Mouse (Mus musculus): ENCODE data around the gene Gm11172. TPM values are rescaled to one million over a fixed set of nuclear protein-coding genes. Genes with fewer than 3 reads are reported as not detected.

The Gm11172 gene
- polyA plus RNA-seq (2015; fragmentation: Nextera tagmentation; extraction: Ambion mirVana): not detected in 2 replicates

DNA sequence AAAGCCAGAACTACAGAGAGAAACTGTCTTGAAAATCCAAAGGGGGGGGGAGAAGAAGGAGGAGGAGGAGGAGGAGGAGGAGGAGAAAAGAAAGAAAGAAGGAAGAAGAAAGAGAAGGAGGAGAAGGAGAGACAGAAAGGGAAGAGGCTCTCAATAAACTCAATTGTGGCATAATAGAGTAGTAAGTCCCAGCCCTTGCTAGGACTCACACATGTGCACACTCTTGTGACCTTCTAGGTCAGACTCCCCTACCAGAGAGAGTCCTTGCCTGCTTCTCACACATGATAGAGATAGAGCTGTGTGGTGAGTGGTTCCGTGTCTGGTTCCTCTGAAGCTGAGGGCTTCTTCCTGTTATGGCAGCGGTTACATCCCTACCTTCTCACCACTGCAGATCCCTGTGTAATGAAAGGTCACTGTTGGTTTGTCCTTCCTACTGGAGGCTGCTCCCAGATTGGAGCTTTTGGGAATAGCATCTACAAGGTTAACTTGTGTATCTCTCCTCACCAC lies at the start of gene Gm11172:
Gm11172 (plus strand) TSS at position 51 of the 507 bp plus-strand sequence.

GRCm38 (mm10) chr16:10785371-10786231 lies 27.1 kb upstream of the Gm11172 start, which contains the start of gene Socs1:
Gene Socs1, minus strand, starts transcription at chr16:10785536.

GRCm38 (mm10) chr16:10788271-10788670 lies 24.4 kb upstream of the Gm11172 start, which contains the start of gene Tnp2:
Gene Tnp2, minus strand, starts transcription at chr16:10788660.

DNA sequence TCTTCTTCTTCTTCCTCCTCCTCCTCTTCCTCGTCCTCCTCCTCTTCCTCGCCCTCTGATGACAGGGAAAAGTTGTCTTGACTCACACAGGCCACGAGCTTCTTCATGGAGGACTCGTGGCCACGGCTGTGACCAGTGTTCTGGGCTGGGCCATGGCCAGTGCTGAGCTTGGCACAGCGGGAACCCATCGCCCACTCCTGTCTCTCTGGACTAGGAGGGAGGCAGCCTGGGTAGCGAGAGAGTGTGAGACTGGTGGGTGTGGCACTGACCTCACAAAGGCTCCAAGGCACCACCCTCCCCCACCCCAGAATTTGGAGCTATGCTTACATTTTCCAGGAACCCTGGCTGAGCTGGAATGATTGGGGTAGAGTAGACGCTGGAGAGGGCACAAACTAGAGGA lies 22.0 kb upstream of the Gm11172 start, which contains the start of gene Prm3:
Prm3 (minus strand) TSS at position 213 of the 400 bp plus-strand sequence.

GRCm38 (mm10) chr16:10796034-10796433 lies 16.7 kb upstream of the Gm11172 start, which contains the start of gene Prm2:
Gene Prm2, minus strand, starts transcription at chr16:10796134.

GRCm38 (mm10) chr16:10805789-10806527 lies 6.8 kb upstream of the Gm11172 start, which contains the start of gene Prm1:
Gene Prm1, minus strand, starts transcription at chr16:10805839.

GRCm38 (mm10) chr16:10834911-10835587 lies 22.3 kb downstream of the Gm11172 start, which contains the start of gene Rmi2:
Gene Rmi2, plus strand, starts transcription at chr16:10835059.

Other genes with a start within 250 kb of the Gm11172 start
- 7.5 and 8.8 TPM in 2 replicates for gene Socs1, start 27.4 kb upstream of the Gm11172 start, polyA plus RNA-seq (2015; fragmentation: Nextera tagmentation; extraction: Ambion mirVana)
- gene Tnp2, start 24.3 kb upstream of the Gm11172 start, polyA plus RNA-seq (2015; fragmentation: Nextera tagmentation; extraction: Ambion mirVana): not detected in 2 replicates
- gene Prm3, start 22.0 kb upstream of the Gm11172 start, polyA plus RNA-seq (2015; fragmentation: Nextera tagmentation; extraction: Ambion mirVana): not detected in 2 replicates
- gene Prm2, start 16.8 kb upstream of the Gm11172 start, polyA plus RNA-seq (2015; fragmentation: Nextera tagmentation; extraction: Ambion mirVana): not detected in 2 replicates
- not detected in 2 replicates for gene Prm1, start 7.1 kb upstream of the Gm11172 start, polyA plus RNA-seq (2015; fragmentation: Nextera tagmentation; extraction: Ambion mirVana)
- gene Rmi2, start 22.1 kb downstream of the Gm11172 start, polyA plus RNA-seq (2015; fragmentation: Nextera tagmentation; extraction: Ambion mirVana): 1.5 and 1.6 TPM in 2 replicates
- gene Snn, start 248.0 kb downstream of the Gm11172 start, polyA plus RNA-seq (2015; fragmentation: Nextera tagmentation; extraction: Ambion mirVana): 16.6 and 23.5 TPM in 2 replicates

Data from adrenal gland, postnatal 0 days (tissue).